In genomic region chr13:23739922-23740252, GRCm38 (mm10) we compare ENCODE assay signal across 8 mouse cellular contexts. TPM values are rescaled to one million over a fixed set of nuclear protein-coding genes. Genes with fewer than 3 reads are reported as not detected.
DNase-seq lines count a peak whose midpoint lies in the region; ATAC-seq lines count a peak whose summit lies in the region.

No protein-coding gene starts in this region.

- ATAC-seq in neural tube, embryonic 11.5 days (ENCODE audit: insufficient read depth, low FRiP score, low TSS enrichment) = no peak
- ATAC-seq in forebrain, embryonic 11.5 days (replicated peaks; ENCODE audit: low FRiP score) = no peak
- ATAC-seq in limb, embryonic 15.5 days (ENCODE audit: insufficient number of reproducible peaks, low FRiP score, low TSS enrichment, low read depth) = peak; percentile 26
- no peak; the same call in 1 of the 2 replicates for ATAC-seq in stomach, embryonic 14.5 days (ENCODE audit: insufficient number of reproducible peaks, insufficient read depth, low FRiP score, low read depth)

- H3K27ac ChIP-seq in neural tube, embryonic 11.5 days (ENCODE audit: low read depth, low read length) = peak overlapping the region; percentile 98
- peak overlapping the region; percentile 99 for H3K27ac ChIP-seq in forebrain, embryonic 11.5 days (ENCODE audit: low read depth, low read length)
- peak overlapping the region; percentile 98 for H3K27ac ChIP-seq in limb, embryonic 15.5 days
- H3K27ac ChIP-seq in stomach, embryonic 14.5 days (ENCODE audit: low read length) = peak overlapping the region; percentile 99

- H3K4me1 ChIP-seq in neural tube, embryonic 11.5 days (ENCODE audit: control insufficient read depth, insufficient read depth, low read length) = peaks cover 10% of the 10 kb centered on the region; the same call in 1 of the 2 replicates
- H3K4me1 ChIP-seq in forebrain, embryonic 11.5 days (replicated peaks; ENCODE audit: control insufficient read depth, insufficient read depth, low read length) = no peaks in the 10 kb centered on the region; the same call in 1 of the 2 replicates
- H3K4me1 ChIP-seq in limb, embryonic 15.5 days = peaks cover 11% of the 10 kb centered on the region; the same call in 1 of the 2 replicates
- peaks cover 17% of the 10 kb centered on the region; the same call in 1 of the 2 replicates for H3K4me1 ChIP-seq in stomach, embryonic 14.5 days (ENCODE audit: control insufficient read depth, insufficient read depth, low read length)

- no peak for DNase-seq in neural tube, embryonic 11.5 days (ENCODE audit: low spot score)
- no peak for DNase-seq in neural tube, embryonic 10.5 days (ENCODE audit: extremely low spot score, low spot score)
- DNase-seq in forebrain, embryonic 11.5 days (ENCODE audit: low spot score) = no peak
- no peak for DNase-seq in ovary, postnatal 10 days (ENCODE audit: low spot score)
- no peak for DNase-seq in frontal cortex, postnatal 25 days (ENCODE audit: low spot score in 2 of 2)
- no peak for DNase-seq in urinary bladder, postnatal 14 days (ENCODE audit: low spot score)

- H3K36me3 ChIP-seq in neural tube, embryonic 11.5 days (ENCODE audit: control insufficient read depth, insufficient read depth, low read length) = no peaks in the 10 kb centered on the region
- H3K36me3 ChIP-seq in forebrain, embryonic 11.5 days (ENCODE audit: control insufficient read depth, insufficient read depth, low read length) = no peaks in the 10 kb centered on the region
- H3K36me3 ChIP-seq in limb, embryonic 15.5 days = no peaks in the 10 kb centered on the region
- H3K36me3 ChIP-seq in stomach, embryonic 14.5 days (ENCODE audit: control insufficient read depth, insufficient read depth, low read length) = no peaks in the 10 kb centered on the region

- peak overlapping the region; percentile 93 for H3K4me2 ChIP-seq in neural tube, embryonic 11.5 days (ENCODE audit: low read depth)
- H3K4me2 ChIP-seq in forebrain, embryonic 11.5 days (ENCODE audit: low read depth, low read length, severe bottlenecking) = peak overlapping the region; percentile 95
- H3K4me2 ChIP-seq in limb, embryonic 15.5 days = peak overlapping the region; percentile 93
- peak overlapping the region; percentile 91 for H3K4me2 ChIP-seq in stomach, embryonic 14.5 days (replicated peaks; ENCODE audit: low read depth, low read length)

- peak overlapping the region; percentile 81 for H3K9ac ChIP-seq in neural tube, embryonic 11.5 days (ENCODE audit: low read length)
- H3K9ac ChIP-seq in forebrain, embryonic 11.5 days (ENCODE audit: low read length) = peak overlapping the region; percentile 89
- peak overlapping the region; percentile 61 for H3K9ac ChIP-seq in limb, embryonic 15.5 days
- peak overlapping the region; percentile 92 for H3K9ac ChIP-seq in stomach, embryonic 14.5 days (replicated peaks; ENCODE audit: low read depth, low read length)

- peak overlapping the region; percentile 52 for H3K4me3 ChIP-seq in neural tube, embryonic 11.5 days (ENCODE audit: low read depth, low read length)
- peak overlapping the region; percentile 49 for H3K4me3 ChIP-seq in forebrain, embryonic 11.5 days (ENCODE audit: low read depth, low read length)
- H3K4me3 ChIP-seq in limb, embryonic 15.5 days = peak overlapping the region; percentile 57
- H3K4me3 ChIP-seq in stomach, embryonic 14.5 days (ENCODE audit: low read depth, low read length) = peak overlapping the region; percentile 63

- WGBS in neural tube, embryonic 11.5 days = 1% methylated on average over 14 of the region's 14 CpGs
- 2% methylated on average over 14 of the region's 14 CpGs for WGBS in forebrain, embryonic 11.5 days
- under 1% methylated on average over 14 of the region's 14 CpGs for WGBS in limb, embryonic 15.5 days
- under 1% methylated on average over 14 of the region's 14 CpGs for WGBS in stomach, embryonic 14.5 days

- no peaks in the 10 kb centered on the region for H3K9me3 ChIP-seq in neural tube, embryonic 11.5 days (ENCODE audit: control insufficient read depth, low read length)
- no peaks in the 10 kb centered on the region for H3K9me3 ChIP-seq in forebrain, embryonic 11.5 days (ENCODE audit: control insufficient read depth, low read length)
- no peaks in the 10 kb centered on the region for H3K9me3 ChIP-seq in limb, embryonic 15.5 days
- H3K9me3 ChIP-seq in stomach, embryonic 14.5 days (ENCODE audit: control insufficient read depth, low read depth, low read length) = no peaks in the 10 kb centered on the region

- no peaks in the 10 kb centered on the region for H3K27me3 ChIP-seq in neural tube, embryonic 11.5 days (ENCODE audit: control insufficient read depth, insufficient read depth, low read length)
- H3K27me3 ChIP-seq in forebrain, embryonic 11.5 days (ENCODE audit: control insufficient read depth, insufficient read depth, low read length) = no peaks in the 10 kb centered on the region
- no peaks in the 10 kb centered on the region for H3K27me3 ChIP-seq in limb, embryonic 15.5 days
- H3K27me3 ChIP-seq in stomach, embryonic 14.5 days (ENCODE audit: control insufficient read depth, insufficient read depth, low read length) = no peaks in the 10 kb centered on the region

RNA-seq across cellular contexts. Expression of gene Hist1h1c, which starts 1.3 kb away (rescaled TPM):
- polyA plus RNA-seq in neural tube, embryonic 11.5 days (2014; fragmentation: Nextera tagmentation; extraction: Ambion mirVana) = 12.2 and 15.3 TPM in 2 replicates
- 14.5 and 15.2 TPM in 2 replicates for polyA plus RNA-seq in forebrain, embryonic 11.5 days (2014; fragmentation: Nextera tagmentation; extraction: Ambion mirVana)
- 28.0 and 31.1 TPM in 2 replicates for polyA plus RNA-seq in limb, embryonic 15.5 days (2015; fragmentation: Nextera tagmentation; extraction: Ambion mirVana)
- 38.5 and 39.4 TPM in 2 replicates for polyA plus RNA-seq in stomach, embryonic 14.5 days (2014; fragmentation: Nextera tagmentation; extraction: Ambion mirVana)

RNA-seq across cellular contexts. Expression of gene Hist1h3c, which starts 5.5 kb away (rescaled TPM):
- 8.3 and 10.6 TPM in 2 replicates for polyA plus RNA-seq in neural tube, embryonic 11.5 days (2014; fragmentation: Nextera tagmentation; extraction: Ambion mirVana)
- polyA plus RNA-seq in forebrain, embryonic 11.5 days (2014; fragmentation: Nextera tagmentation; extraction: Ambion mirVana) = 8.7 and 10.6 TPM in 2 replicates
- 5.8 and 6.6 TPM in 2 replicates for polyA plus RNA-seq in limb, embryonic 15.5 days (2015; fragmentation: Nextera tagmentation; extraction: Ambion mirVana)
- 6.1 and 8.4 TPM in 2 replicates for polyA plus RNA-seq in stomach, embryonic 14.5 days (2014; fragmentation: Nextera tagmentation; extraction: Ambion mirVana)

RNA-seq across cellular contexts. Expression of gene Hist1h2bb, which starts 6.6 kb away (rescaled TPM):
- polyA plus RNA-seq in neural tube, embryonic 11.5 days (2014; fragmentation: Nextera tagmentation; extraction: Ambion mirVana) = 2.4 and 2.9 TPM in 2 replicates
- polyA plus RNA-seq in forebrain, embryonic 11.5 days (2014; fragmentation: Nextera tagmentation; extraction: Ambion mirVana) = 2.6 and 3.4 TPM in 2 replicates
- 2.0 and 2.1 TPM in 2 replicates for polyA plus RNA-seq in limb, embryonic 15.5 days (2015; fragmentation: Nextera tagmentation; extraction: Ambion mirVana)
- polyA plus RNA-seq in stomach, embryonic 14.5 days (2014; fragmentation: Nextera tagmentation; extraction: Ambion mirVana) = 2.0 and 2.1 TPM in 2 replicates

RNA-seq across cellular contexts. Expression of gene Hist1h2ab, which starts 11.0 kb away (rescaled TPM):
- 33.1 and 47.3 TPM in 2 replicates for polyA plus RNA-seq in neural tube, embryonic 11.5 days (2014; fragmentation: Nextera tagmentation; extraction: Ambion mirVana)
- polyA plus RNA-seq in forebrain, embryonic 11.5 days (2014; fragmentation: Nextera tagmentation; extraction: Ambion mirVana) = 59.7 and 63.1 TPM in 2 replicates
- polyA plus RNA-seq in limb, embryonic 15.5 days (2015; fragmentation: Nextera tagmentation; extraction: Ambion mirVana) = 23.3 and 37.2 TPM in 2 replicates
- polyA plus RNA-seq in stomach, embryonic 14.5 days (2014; fragmentation: Nextera tagmentation; extraction: Ambion mirVana) = 38.8 and 50.2 TPM in 2 replicates

RNA-seq across cellular contexts. Expression of gene Hist1h3b, which starts 12.2 kb away (rescaled TPM):
- polyA plus RNA-seq in neural tube, embryonic 11.5 days (2014; fragmentation: Nextera tagmentation; extraction: Ambion mirVana) = 6.2 and 8.4 TPM in 2 replicates
- 11.7 and 15.4 TPM in 2 replicates for polyA plus RNA-seq in forebrain, embryonic 11.5 days (2014; fragmentation: Nextera tagmentation; extraction: Ambion mirVana)
- polyA plus RNA-seq in limb, embryonic 15.5 days (2015; fragmentation: Nextera tagmentation; extraction: Ambion mirVana) = 4.0 and 12.0 TPM in 2 replicates
- 11.1 and 11.8 TPM in 2 replicates for polyA plus RNA-seq in stomach, embryonic 14.5 days (2014; fragmentation: Nextera tagmentation; extraction: Ambion mirVana)
